Mouse (Mus musculus) thymus, adult 2 months (tissue): ENCODE results near the gene Narf. TPM values are rescaled to one million over a fixed set of nuclear protein-coding genes. Genes with fewer than 3 reads are reported as not detected.

ENCODE experiments used
- DNase-seq: peaks from one replicate; pipeline ENCODE4 v3.0.0; 2021
- H3K27ac ChIP-seq: fragments of 200-500 bp; 2 replicates; pipeline ENCODE4 v1.5.1; 2012; ENCODE audit warnings: low read length, control low read depth; ENCODE audit not compliant: control insufficient read depth, insufficient read depth
- H3K27me3 ChIP-seq: fragments of 200-500 bp; 2 replicates; pipeline ENCODE4 v1.6.1; 2012; ENCODE audit warnings: mild to moderate bottlenecking, low read length, moderate library complexity, mixed read lengths; ENCODE audit not compliant: control insufficient read depth, insufficient read depth
- H3K36me3 ChIP-seq: fragments of 200-500 bp; 2 replicates; pipeline ENCODE4 v1.6.1; 2012; ENCODE audit warnings: mild to moderate bottlenecking, low read length, moderate library complexity; ENCODE audit not compliant: control insufficient read depth, insufficient read depth
- H3K4me1 ChIP-seq: fragments of 200-500 bp; replicated peaks from 2 replicates; pipeline ENCODE4 v1.6.1; 2012; ENCODE audit warnings: low read length; ENCODE audit not compliant: control insufficient read depth, insufficient read depth
- H3K4me3 ChIP-seq: fragments of 200-500 bp; 2 replicates; pipeline ENCODE4 v1.5.1; 2012; ENCODE audit warnings: mild to moderate bottlenecking, low read length, control low read depth, moderate library complexity; ENCODE audit not compliant: control insufficient read depth, insufficient read depth
- CTCF ChIP-seq: fragments of 200-500 bp; IDR thresholded peaks from 2 replicates; pipeline ENCODE4 v1.5.1; 2012; ENCODE audit warnings: mild to moderate bottlenecking, control low read depth, low read length, moderate library complexity, borderline replicate concordance; ENCODE audit not compliant: control insufficient read depth, poor library complexity, insufficient read depth; ENCODE audit errors: extremely low read depth
- POLR2A ChIP-seq: fragments of 200-500 bp; IDR thresholded peaks from 2 replicates; pipeline ENCODE4 v1.6.1; 2012; ENCODE audit warnings: mild to moderate bottlenecking, low read length, control low read depth, moderate library complexity; ENCODE audit not compliant: control insufficient read depth, poor library complexity, insufficient read depth; ENCODE audit errors: extremely low read depth
- WGBS: fragments of 180-500 bp; shearing (Covaris S2); methylation state at CpG from one replicate; pipeline ENCODE4 v1.1.7; 2018; 5-methylcytosine and 5-hydroxymethylcytosine counted together
- polyA plus RNA-seq: library from polyadenylated mRNA; depleted of rRNA; stranded (reverse); fragments of >200 nt; gene quantifications from 2 replicates; pipeline ENCODE4 v1.2.3, GENCODE M21; 2012

Gene Narf
- polyA plus RNA-seq, 1 experiment = 101 TPM

DNA sequence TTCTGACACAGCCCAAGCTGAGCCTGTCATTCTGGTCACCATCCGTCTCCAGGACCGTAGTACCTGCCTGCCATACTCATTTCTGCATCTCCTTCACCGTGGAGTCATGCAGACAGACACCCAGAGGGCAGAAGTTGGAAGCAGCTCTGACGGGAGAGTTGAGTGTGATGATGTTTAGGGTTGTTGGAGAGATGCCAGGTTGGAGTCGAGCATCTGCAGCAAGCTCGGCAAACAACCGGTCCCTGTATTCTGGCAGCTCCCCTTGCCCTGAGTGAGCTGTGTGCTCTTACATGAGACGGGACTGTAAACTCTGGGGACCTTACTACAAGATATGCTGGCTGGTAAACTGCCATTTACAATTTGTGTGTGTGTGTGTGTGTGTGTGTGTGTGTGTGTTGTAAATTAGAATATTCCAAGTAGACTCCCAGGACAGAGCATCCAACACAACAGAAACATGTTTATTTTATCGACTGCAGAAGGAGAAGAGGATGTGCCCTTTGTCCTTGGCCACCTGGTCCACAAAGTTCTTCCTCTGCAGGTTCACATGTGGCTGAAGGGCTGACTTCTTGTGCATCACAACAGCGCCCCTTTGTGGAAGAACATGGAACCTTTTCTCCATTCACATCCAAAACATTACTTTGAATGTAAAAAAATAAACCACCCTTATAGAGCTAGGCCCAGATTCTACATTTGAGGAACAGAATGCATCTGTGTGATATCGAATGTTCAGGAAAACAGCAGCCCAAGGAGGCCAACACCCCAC is 35.4 kb upstream of the Narf start:
- peak; percentile 28 for DNase-seq
- no peak overlapping the region for H3K4me3 ChIP-seq
- H3K4me1 ChIP-seq = peaks cover 5% of the 10 kb centered on the region
- no peak overlapping the region for H3K27ac ChIP-seq
- TF ChIP-seq POLR2A (no peak), CTCF (no peak)
- no peaks in the 10 kb centered on the region for H3K27me3 ChIP-seq
- 88% methylated on average over 11 of the region's 11 CpGs for WGBS
- H3K36me3 ChIP-seq = no peaks in the 10 kb centered on the region

DNA sequence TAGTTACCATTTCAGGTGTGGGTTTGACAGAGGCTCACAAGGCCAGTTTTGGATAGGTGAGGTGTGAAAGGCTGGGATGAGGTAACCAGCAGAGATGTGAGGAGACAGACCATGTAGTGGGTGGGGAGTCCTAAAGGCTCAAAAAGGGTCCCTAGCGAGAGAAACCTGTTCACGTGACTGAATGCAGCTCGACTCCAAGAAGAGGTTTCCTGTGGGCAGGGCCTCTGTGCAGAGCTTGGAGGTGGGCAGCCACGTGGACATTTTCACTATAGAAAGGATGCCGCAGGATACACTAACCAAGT is 33.2 kb upstream of the Narf start:
- H3K27me3 ChIP-seq = no peaks in the 10 kb centered on the region
- peaks cover 5% of the 10 kb centered on the region for H3K4me1 ChIP-seq
- H3K4me3 ChIP-seq = peak overlapping the region; percentile 91
- H3K36me3 ChIP-seq = no peaks in the 10 kb centered on the region
- DNase-seq = no peak
- no peak overlapping the region for H3K27ac ChIP-seq
- TF ChIP-seq POLR2A (no peak), CTCF (no peak)
- under 1% methylated on average over 5 of the region's 5 CpGs for WGBS

DNA sequence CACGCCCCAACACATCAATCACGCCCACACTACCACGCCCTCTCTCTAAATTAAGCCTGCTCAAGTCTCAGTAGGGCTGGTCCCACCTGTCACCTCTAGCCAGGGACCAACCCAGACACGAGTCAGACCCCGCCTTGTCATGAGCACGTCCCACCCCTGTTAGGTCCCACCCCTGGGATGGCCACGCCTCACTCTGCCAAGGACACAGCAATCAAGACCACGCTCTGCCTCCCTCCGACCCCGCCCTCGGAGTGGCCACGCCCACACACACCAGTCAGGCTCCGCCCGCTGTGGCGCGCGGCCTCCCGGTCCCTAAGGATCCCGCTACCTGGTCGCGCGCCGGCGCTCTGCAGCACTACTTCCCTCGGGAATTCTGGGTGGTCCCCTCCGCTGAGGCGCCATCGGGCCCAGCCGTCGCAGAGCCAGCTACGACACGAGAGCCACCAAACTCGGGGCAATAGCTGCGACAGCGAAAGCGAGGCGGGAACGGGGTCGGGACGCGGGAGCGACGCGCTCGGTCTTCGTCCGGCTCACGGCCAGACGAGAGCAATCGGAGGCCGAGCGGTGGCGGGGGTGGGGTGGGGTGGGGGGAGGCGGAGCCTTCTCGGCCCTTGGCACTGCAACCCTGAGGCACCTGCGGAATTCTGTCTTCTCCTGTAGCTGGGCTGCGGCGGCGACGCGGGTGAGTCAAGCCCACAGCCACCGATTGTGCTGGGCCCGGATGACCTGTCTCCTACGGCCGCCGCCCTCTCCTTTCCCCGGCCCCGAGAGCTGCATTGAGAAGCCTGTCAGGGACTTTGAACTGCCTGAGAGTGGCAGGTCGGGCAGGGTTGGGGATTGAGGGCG is 32.7 kb upstream of the Narf start, which contains the start of the genes Hexdc and Ogfod3:
Hexdc (plus strand) TSS at position 273 of the 846 bp plus-strand sequence.
Ogfod3 (minus strand) TSS at position 551 of the 846 bp plus-strand sequence.
- TF ChIP-seq CTCF (peak; percentile 59; the same call in 1 of the 2 replicates), POLR2A (peak; percentile 41; the same call in 1 of the 2 replicates)
- Histone ChIP-seq H3K27ac (no peak within 1 kb of the TSS), H3K27me3 (no peaks in the 10 kb centered on the region), H3K4me1 (peaks cover 5% of the 10 kb centered on the region), H3K4me3 (peak within 1 kb of the TSS; percentile 91), H3K36me3 (no peaks in the 10 kb centered on the region)
- peak; percentile 97 for DNase-seq
- under 1% methylated on average over 70 of the region's 70 CpGs for WGBS

GRCm38 (mm10) chr11:121216831-121217230 is 20.2 kb upstream of the Narf start:
- Histone ChIP-seq H3K27ac (no peak overlapping the region), H3K36me3 (peaks cover 4% of the 10 kb centered on the region), H3K4me1 (no peaks in the 10 kb centered on the region), H3K4me3 (no peak overlapping the region), H3K27me3 (no peaks in the 10 kb centered on the region)
- no peak for TF ChIP-seq CTCF
- TF ChIP-seq POLR2A = no peak
- WGBS = 96% methylated on average over 3 of the region's 3 CpGs
- no peak for DNase-seq

DNA sequence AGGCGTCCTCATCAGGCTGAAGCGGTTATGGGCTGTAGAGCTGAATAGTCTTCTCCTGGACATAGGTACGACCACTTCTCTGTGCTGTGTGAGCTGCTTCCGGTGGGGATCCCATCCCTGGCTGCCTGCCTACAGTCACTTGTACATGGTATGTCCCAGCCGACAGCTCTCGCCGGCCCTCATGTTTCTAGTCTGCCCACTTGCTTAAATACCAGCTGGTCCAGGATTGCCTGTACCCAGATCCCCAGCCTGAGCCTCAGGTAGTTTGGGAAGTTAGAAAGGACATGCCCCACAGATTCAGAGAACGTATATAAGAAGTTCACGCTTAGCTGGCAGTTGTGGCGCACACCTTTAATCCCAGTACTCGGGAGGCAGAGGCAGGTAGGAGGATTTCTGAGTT is 17.3 kb upstream of the Narf start:
- DNase-seq = no peak
- 97% methylated on average over 11 of the region's 11 CpGs for WGBS

GRCm38 (mm10) chr11:121220771-121221170 is 16.3 kb upstream of the Narf start:
- TF ChIP-seq CTCF = no peak
- no peak for TF ChIP-seq POLR2A
- no peak overlapping the region for H3K27ac ChIP-seq
- H3K27me3 ChIP-seq = no peaks in the 10 kb centered on the region
- H3K4me3 ChIP-seq = no peak overlapping the region
- DNase-seq = no peak
- 91% methylated on average over 5 of the region's 5 CpGs for WGBS
- no peaks in the 10 kb centered on the region for H3K4me1 ChIP-seq
- peaks cover 43% of the 10 kb centered on the region for H3K36me3 ChIP-seq

More for the DNA sequence above, 17.3 kb upstream of the Narf start:
- peaks cover 33% of the 10 kb centered on the region for H3K36me3 ChIP-seq
- no peaks in the 10 kb centered on the region for H3K4me1 ChIP-seq
- no peak overlapping the region for H3K27ac ChIP-seq
- H3K4me3 ChIP-seq = no peak overlapping the region
- no peaks in the 10 kb centered on the region for H3K27me3 ChIP-seq
- TF ChIP-seq CTCF = no peak
- TF ChIP-seq POLR2A = no peak
